Mouse (Mus musculus): ENCODE measurements around the gene Klk6.

DNA sequence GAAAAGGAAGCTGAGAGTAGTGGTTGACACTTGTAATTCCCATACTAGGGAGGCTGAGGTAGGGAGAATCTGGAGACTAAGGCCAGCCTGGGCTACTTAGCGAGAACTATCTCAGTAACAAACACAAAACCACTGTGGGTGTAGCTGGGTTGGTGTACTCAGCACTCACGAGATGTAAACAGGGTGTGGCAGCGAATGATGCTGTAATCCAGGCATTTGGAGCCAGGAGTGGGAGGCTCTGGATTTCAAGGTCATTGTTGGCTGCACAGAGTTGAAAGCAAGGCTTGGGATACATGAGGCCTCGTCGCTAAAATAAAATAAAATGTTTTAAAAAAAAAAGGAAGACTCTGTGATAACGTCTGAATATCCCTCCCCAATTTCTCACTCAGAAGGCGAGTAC lies 32.0 kb downstream of the Klk6 start:
- TF ChIP-seq CTCF (IDR thresholded peaks at IDR 0.05; ENCODE audit: extremely low read depth, insufficient read depth, insufficient read length, insufficient replicate concordance) (no peak), POLR2A (IDR thresholded peaks at IDR 0.05; ENCODE audit: low read depth, low read length) (no peak)

Data from spleen, adult 2 months (tissue).